In genomic region chr4:141641961-141642811, GRCm38 (mm10) we compare ENCODE assay signal across 10 mouse cellular contexts. TPM values are rescaled to one million over a fixed set of nuclear protein-coding genes. Genes with fewer than 3 reads are reported as not detected.
DNase-seq lines count a peak whose midpoint lies in the region; ATAC-seq and TF ChIP-seq lines count a peak whose summit lies in the region.
"Had no signal": no experiment of that assay in that cellular context is flagged by ENCODE, and none has a peak within 500 bp of the region (broad histone marks: within the 10 kb centered on the region; RNA-seq: fewer than 3 reads in every experiment).

No protein-coding gene starts in this region.

- 0 out of 2 replicates have a peak overlapping the region, but pooled peaks have one; percentile 22 for H3K9ac ChIP-seq in heart, embryonic 15.5 days
- H3K9ac ChIP-seq: limb, embryonic 13.5 days had no signal

- peaks cover 35% of the 10 kb centered on the region for H3K4me1 ChIP-seq in heart, embryonic 15.5 days (replicated peaks)

- no peak for TF ChIP-seq CTCF in layer of hippocampus, adult 2 months (conservative IDR thresholded peaks at IDR 0.05)

- H3K27ac ChIP-seq in layer of hippocampus, adult 2 months = peak overlapping the region; percentile 64
- H3K27ac ChIP-seq in heart, embryonic 15.5 days = peak overlapping the region; percentile 98
- H3K27ac ChIP-seq: limb, embryonic 13.5 days had no signal

- no peak overlapping the region; the same call in 1 of the 2 replicates for H3K4me2 ChIP-seq in heart, embryonic 15.5 days
- H3K4me2 ChIP-seq: limb, embryonic 13.5 days had no signal

- DNase-seq in adrenal gland, adult 2 months = peak; percentile 61
- no peak for DNase-seq in adrenal gland, postnatal 4 days (ENCODE audit: low spot score in 2 of 2)
- DNase-seq in layer of hippocampus, adult 2 months (ENCODE audit: low spot score in 2 of 2) = no peak
- no peak for DNase-seq in layer of hippocampus, postnatal 25 days (ENCODE audit: extremely low spot score in 1 of 2, low spot score in 1 of 2)
- DNase-seq in kidney, postnatal 25 days = peak; percentile 65 to 81
- no peak for DNase-seq in right cerebral cortex, postnatal 25 days
- DNase-seq in layer of hippocampus, adult 9-10 months (ENCODE audit: low spot score) = no peak

- H3K27me3 ChIP-seq in heart, embryonic 15.5 days = no peaks in the 10 kb centered on the region
- H3K27me3 ChIP-seq: limb, embryonic 13.5 days had no signal

- WGBS in heart, embryonic 15.5 days = 83% methylated on average over 25 of the region's 25 CpGs

- ATAC-seq in heart, embryonic 15.5 days (replicated peaks; ENCODE audit: insufficient number of reproducible peaks, insufficient read depth, low FRiP score, low read depth) = no peak

- H3K9me3 ChIP-seq in heart, embryonic 15.5 days (replicated peaks) = no peaks in the 10 kb centered on the region
- H3K9me3 ChIP-seq: limb, embryonic 13.5 days had no signal

- peaks cover 41% of the 10 kb centered on the region for H3K36me3 ChIP-seq in heart, embryonic 15.5 days

- no peak overlapping the region for H3K4me3 ChIP-seq in layer of hippocampus, adult 2 months
- no peak overlapping the region for H3K4me3 ChIP-seq in heart, embryonic 15.5 days
- H3K4me3 ChIP-seq: limb, embryonic 13.5 days had no signal

RNA-seq across cellular contexts. Expression of gene Slc25a34, which starts 18.6 kb away (rescaled TPM):
- 10 to 100 TPM in 1 of 2 experiments, 1 to 10 TPM in 1; 9.2 to 14.2 TPM for total RNA-seq in adrenal gland, adult 2 months (2021)
- 4.3 and 5.7 TPM in 2 replicates for polyA plus RNA-seq in adrenal gland, adult 2 months (2012; rRNA removed)
- total RNA-seq in adrenal gland, postnatal 4 days (2021) = 1 to 10 TPM; 7.4 to 9.5 TPM
- 1 to 10 TPM; 1.6 to 3.6 TPM for total RNA-seq in layer of hippocampus, adult 2 months (2021)
- 1 to 10 TPM; 1.8 to 3.2 TPM for total RNA-seq in layer of hippocampus, postnatal 25 days (2021)
- polyA plus RNA-seq in heart, embryonic 15.5 days (2015; fragmentation: Nextera tagmentation; extraction: Ambion mirVana) = 0.76 and 0.96 TPM in 2 replicates
- total RNA-seq: megakaryocyte, adult 5-6 weeks had no signal
- polyA plus RNA-seq: limb, embryonic 13.5 days had no signal

RNA-seq across cellular contexts. Expression of gene Plekhm2, which starts 22.5 kb away (rescaled TPM):
- 10 to 100 TPM; 47.8 to 73.2 TPM for total RNA-seq in adrenal gland, adult 2 months (2021)
- 63.1 and 63.4 TPM in 2 replicates for polyA plus RNA-seq in adrenal gland, adult 2 months (2012; rRNA removed)
- total RNA-seq in adrenal gland, postnatal 4 days (2021) = 10 to 100 TPM; 55.5 to 60.5 TPM
- total RNA-seq in layer of hippocampus, adult 2 months (2021) = 10 to 100 TPM; 74.1 to 80.6 TPM
- 10 to 100 TPM; 59.1 to 69.1 TPM for total RNA-seq in layer of hippocampus, postnatal 25 days (2021)
- polyA plus RNA-seq in heart, embryonic 15.5 days (2015; fragmentation: Nextera tagmentation; extraction: Ambion mirVana) = 6.9 and 7.1 TPM in 2 replicates

RNA-seq across cellular contexts. Expression of gene Tmem82, which starts 23.8 kb away (rescaled TPM):
- total RNA-seq in adrenal gland, adult 2 months (2021) = 1 to 10 TPM in 1 of 2 experiments, under 1 TPM in 1; 0.93 to 1.6 TPM
- polyA plus RNA-seq in adrenal gland, adult 2 months (2012; rRNA removed) = 2.8 TPM in 2 replicates
- total RNA-seq in adrenal gland, postnatal 4 days (2021) = 1 to 10 TPM; 3.7 to 3.8 TPM
- under 1 TPM; 0.37 to 0.56 TPM for total RNA-seq in layer of hippocampus, adult 2 months (2021)
- total RNA-seq in layer of hippocampus, postnatal 25 days (2021) = under 1 TPM; 0.44 to 0.45 TPM
- polyA plus RNA-seq in heart, embryonic 15.5 days (2015; fragmentation: Nextera tagmentation; extraction: Ambion mirVana) = 1.0 and 1.2 TPM in 2 replicates

RNA-seq across cellular contexts. Expression of gene Fblim1, which starts 36.3 kb away (rescaled TPM):
- total RNA-seq in adrenal gland, adult 2 months (2021) = 10 to 100 TPM in 1 of 2 experiments, 1 to 10 TPM in 1; 9.0 to 23.0 TPM
- 10.4 and 12.8 TPM in 2 replicates for polyA plus RNA-seq in adrenal gland, adult 2 months (2012; rRNA removed)
- 10 to 100 TPM; 24.9 to 32.1 TPM for total RNA-seq in adrenal gland, postnatal 4 days (2021)
- total RNA-seq in layer of hippocampus, adult 2 months (2021) = under 1 TPM; 0.47 to 0.90 TPM
- 1 to 10 TPM; 1.3 to 1.5 TPM for total RNA-seq in layer of hippocampus, postnatal 25 days (2021)
- polyA plus RNA-seq in heart, embryonic 15.5 days (2015; fragmentation: Nextera tagmentation; extraction: Ambion mirVana) = 48.4 and 59.1 TPM in 2 replicates
- total RNA-seq: megakaryocyte, adult 5-6 weeks had no signal

RNA-seq across cellular contexts. Expression of gene Rsc1a1, which starts 43.2 kb away (rescaled TPM):
- not detected for total RNA-seq in adrenal gland, adult 2 months (2021)
- 4.3 and 6.8 TPM in 2 replicates for polyA plus RNA-seq in adrenal gland, adult 2 months (2012; rRNA removed)
- total RNA-seq in adrenal gland, postnatal 4 days (2021) = not detected
- total RNA-seq in layer of hippocampus, adult 2 months (2021) = not detected
- 1 to 10 TPM in 1 of 2 experiments, not detected in 1; 2.2 TPM for total RNA-seq in layer of hippocampus, postnatal 25 days (2021)
- 0.27 TPM in 1 of 2 replicates, not detected in the other for polyA plus RNA-seq in heart, embryonic 15.5 days (2015; fragmentation: Nextera tagmentation; extraction: Ambion mirVana)

Comparison
In these comparisons a context has a peak if more than half of its experiments do, and no peak if none do; other contexts are left out.
1. DNase-seq: peak in adrenal gland, adult 2 months (single experiment) and kidney, postnatal 25 days (2 of 2); none in adrenal gland, postnatal 4 days (0 of 2), layer of hippocampus, adult 2 months (0 of 2), layer of hippocampus, postnatal 25 days (0 of 2), right cerebral cortex, postnatal 25 days (single experiment) and layer of hippocampus, adult 9-10 months (single experiment).